Mouse (Mus musculus): ENCODE measurements around the gene Spon1. TPM values are rescaled to one million over a fixed set of nuclear protein-coding genes. Genes with fewer than 3 reads are reported as not detected.

Spon1 gene
- total and polyA plus RNA-seq, 2 experiments from 2014 or later, result 20.7 to 21.6 TPM

GRCm38 (mm10) chr7:113768174-113768935, 2.6 kb downstream of the Spon1 start:
- Histone ChIP-seq H3K4me1 (ENCODE audit: control insufficient read depth, insufficient read depth) (peaks cover 13% of the 10 kb centered on the region; the same call in 1 of the 2 replicates), H3K9me3 (replicated peaks; ENCODE audit: control insufficient read depth, low read length) (peaks cover 6% of the 10 kb centered on the region; the same call in 1 of the 2 replicates), H3K9ac (replicated peaks; ENCODE audit: low read depth, low read length) (no peak overlapping the region), H3K27me3 (ENCODE audit: control insufficient read depth, insufficient read depth, low read length) (no peaks in the 10 kb centered on the region), H3K27ac (ENCODE audit: low read depth) (no peak overlapping the region), H3K4me3 (ENCODE audit: low read depth, low read length) (peak overlapping the region; percentile 53; the same call in 1 of the 2 replicates), H3K36me3 (replicated peaks; ENCODE audit: control insufficient read depth, insufficient read depth, low read length) (no peaks in the 10 kb centered on the region), H3K4me2 (ENCODE audit: low read depth, low read length) (peak overlapping the region; percentile 77)
- WGBS, result 42% methylated on average over 6 of the region's 6 CpGs
- peak; percentile 43 for DNase-seq (ENCODE audit: low spot score)
- TF ChIP-seq EP300 (IDR thresholded peaks at IDR 0.05; ENCODE audit: low read depth) (peak; percentile 28; the same call in 1 of the 2 replicates), CTCF (IDR thresholded peaks at IDR 0.05; ENCODE audit: low read depth) (no peak)
- peak; percentile 39; the same call in 1 of the 2 replicates for ATAC-seq (ENCODE audit: insufficient read depth, low read depth)

GRCm38 (mm10) chr7:113769281-113769680, 3.5 kb downstream of the Spon1 start:
- no peak overlapping the region for H3K9ac ChIP-seq (replicated peaks; ENCODE audit: low read depth, low read length)

DNA sequence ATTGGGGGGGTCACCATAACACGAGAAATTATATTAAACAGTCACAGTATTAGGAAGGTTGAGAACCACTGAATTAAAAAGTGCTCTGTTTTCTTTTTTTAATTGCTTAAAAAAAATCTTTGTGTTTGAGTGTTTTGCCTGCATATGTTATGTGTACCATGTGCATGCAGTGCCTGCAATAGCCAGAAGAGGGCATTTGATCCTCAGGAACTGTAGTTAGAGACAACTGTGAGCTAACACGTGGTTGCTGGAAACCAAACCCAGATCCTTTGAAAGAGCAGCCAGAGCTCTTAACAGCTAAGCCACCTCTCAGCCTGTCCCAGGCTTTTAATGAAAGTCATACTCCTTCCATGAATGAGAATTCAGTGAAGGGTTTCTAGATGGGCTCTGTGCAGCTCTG, 6.3 kb downstream of the Spon1 start:
- TF ChIP-seq CTCF (IDR thresholded peaks at IDR 0.05; ENCODE audit: low read depth), result 0 out of 2 replicates have a peak, but pooled peaks have one; percentile 9
- TF ChIP-seq EP300 (IDR thresholded peaks at IDR 0.05; ENCODE audit: low read depth), result no peak
- H3K36me3 ChIP-seq (replicated peaks; ENCODE audit: control insufficient read depth, insufficient read depth, low read length), result no peaks in the 10 kb centered on the region
- DNase-seq (ENCODE audit: low spot score), result no peak
- no peak overlapping the region for H3K27ac ChIP-seq (ENCODE audit: low read depth)
- no peak overlapping the region for H3K9ac ChIP-seq (replicated peaks; ENCODE audit: low read depth, low read length)
- no peak for ATAC-seq (ENCODE audit: insufficient read depth, low read depth)
- no peaks in the 10 kb centered on the region for H3K27me3 ChIP-seq (ENCODE audit: control insufficient read depth, insufficient read depth, low read length)
- peaks cover 6% of the 10 kb centered on the region; the same call in 1 of the 2 replicates for H3K9me3 ChIP-seq (replicated peaks; ENCODE audit: control insufficient read depth, low read length)
- peaks cover 13% of the 10 kb centered on the region; the same call in 1 of the 2 replicates for H3K4me1 ChIP-seq (ENCODE audit: control insufficient read depth, insufficient read depth)
- H3K4me2 ChIP-seq (ENCODE audit: low read depth, low read length), result no peak overlapping the region
- H3K4me3 ChIP-seq (ENCODE audit: low read depth, low read length), result no peak overlapping the region
- 76% methylated on average over 2 of the region's 2 CpGs for WGBS

More at GRCm38 (mm10) chr7:113769281-113769680, 3.5 kb downstream of the Spon1 start:
- TF ChIP-seq EP300 (IDR thresholded peaks at IDR 0.05; ENCODE audit: low read depth) (no peak), CTCF (IDR thresholded peaks at IDR 0.05; ENCODE audit: low read depth) (no peak)
- no peak overlapping the region for H3K27ac ChIP-seq (ENCODE audit: low read depth)
- H3K4me2 ChIP-seq (ENCODE audit: low read depth, low read length), result no peak overlapping the region
- H3K27me3 ChIP-seq (ENCODE audit: control insufficient read depth, insufficient read depth, low read length), result no peaks in the 10 kb centered on the region
- no peaks in the 10 kb centered on the region for H3K36me3 ChIP-seq (replicated peaks; ENCODE audit: control insufficient read depth, insufficient read depth, low read length)
- 32% methylated on average over 6 of the region's 6 CpGs for WGBS
- no peak for DNase-seq (ENCODE audit: low spot score)
- ATAC-seq (ENCODE audit: insufficient read depth, low read depth), result no peak
- H3K4me1 ChIP-seq (ENCODE audit: control insufficient read depth, insufficient read depth), result peaks cover 13% of the 10 kb centered on the region; the same call in 1 of the 2 replicates
- peaks cover 6% of the 10 kb centered on the region; the same call in 1 of the 2 replicates for H3K9me3 ChIP-seq (replicated peaks; ENCODE audit: control insufficient read depth, low read length)
- H3K4me3 ChIP-seq (ENCODE audit: low read depth, low read length), result no peak overlapping the region

DNA sequence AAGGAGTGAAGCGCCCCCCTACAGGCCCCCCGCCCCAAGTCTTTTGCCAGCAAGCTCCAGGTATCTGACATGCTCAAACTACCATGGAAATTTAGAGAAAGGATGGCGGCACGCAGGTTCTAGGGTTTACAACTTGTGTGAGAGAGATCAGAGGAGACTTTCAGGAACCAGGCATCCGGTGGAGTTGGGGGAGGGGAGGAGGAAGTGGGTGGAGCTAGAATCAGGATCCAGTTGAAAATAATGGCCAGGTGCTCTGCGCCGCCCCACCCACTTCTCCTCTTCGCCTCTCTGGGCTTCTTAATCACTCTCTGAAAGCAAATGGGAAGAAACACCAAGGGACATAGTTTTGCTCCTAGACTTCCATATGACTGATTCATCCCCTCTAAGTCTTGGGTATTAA, 7.6 kb downstream of the Spon1 start:
- DNase-seq (ENCODE audit: low spot score) (no peak), ATAC-seq (ENCODE audit: insufficient read depth, low read depth) (no peak)
- Histone ChIP-seq H3K27me3 (ENCODE audit: control insufficient read depth, insufficient read depth, low read length) (no peaks in the 10 kb centered on the region), H3K4me2 (ENCODE audit: low read depth, low read length) (no peak overlapping the region), H3K9me3 (replicated peaks; ENCODE audit: control insufficient read depth, low read length) (peaks cover 6% of the 10 kb centered on the region; the same call in 1 of the 2 replicates), H3K4me3 (ENCODE audit: low read depth, low read length) (no peak overlapping the region), H3K4me1 (ENCODE audit: control insufficient read depth, insufficient read depth) (peaks cover 14% of the 10 kb centered on the region; the same call in 1 of the 2 replicates), H3K27ac (ENCODE audit: low read depth) (no peak overlapping the region), H3K36me3 (replicated peaks; ENCODE audit: control insufficient read depth, insufficient read depth, low read length) (no peaks in the 10 kb centered on the region), H3K9ac (replicated peaks; ENCODE audit: low read depth, low read length) (no peak overlapping the region)
- TF ChIP-seq CTCF (IDR thresholded peaks at IDR 0.05; ENCODE audit: low read depth) (no peak), EP300 (IDR thresholded peaks at IDR 0.05; ENCODE audit: low read depth) (no peak)
- 59% methylated on average over 8 of the region's 8 CpGs for WGBS

DNA sequence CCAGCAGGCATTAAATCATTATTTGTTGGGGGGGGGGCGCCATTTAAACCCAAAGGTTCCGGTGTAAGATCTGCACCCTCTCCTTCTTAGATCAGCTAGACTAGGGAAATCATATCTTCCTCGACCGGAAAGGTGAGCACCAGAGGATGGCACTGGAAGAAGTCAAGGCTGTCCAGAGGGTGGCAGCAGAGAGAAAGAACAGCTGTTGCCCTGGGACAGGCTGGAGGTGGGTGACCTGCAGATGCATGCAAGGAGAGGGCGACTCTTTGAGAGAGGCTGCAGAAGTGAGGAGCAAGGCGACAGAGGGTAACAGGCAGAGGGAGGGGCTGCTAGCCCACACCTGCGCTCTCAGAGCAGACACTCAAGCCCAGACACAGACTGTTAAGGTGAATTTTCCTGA, 8.2 kb downstream of the Spon1 start:
- H3K4me3 ChIP-seq (ENCODE audit: low read depth, low read length), result no peak overlapping the region
- ATAC-seq (ENCODE audit: insufficient read depth, low read depth), result peak; percentile 41; the same call in 1 of the 2 replicates
- no peaks in the 10 kb centered on the region for H3K36me3 ChIP-seq (replicated peaks; ENCODE audit: control insufficient read depth, insufficient read depth, low read length)
- H3K9ac ChIP-seq (replicated peaks; ENCODE audit: low read depth, low read length), result no peak overlapping the region
- H3K9me3 ChIP-seq (replicated peaks; ENCODE audit: control insufficient read depth, low read length), result peaks cover 6% of the 10 kb centered on the region; the same call in 1 of the 2 replicates
- H3K27me3 ChIP-seq (ENCODE audit: control insufficient read depth, insufficient read depth, low read length), result no peaks in the 10 kb centered on the region
- no peak overlapping the region for H3K27ac ChIP-seq (ENCODE audit: low read depth)
- peaks cover 10% of the 10 kb centered on the region; the same call in 1 of the 2 replicates for H3K4me1 ChIP-seq (ENCODE audit: control insufficient read depth, insufficient read depth)
- TF ChIP-seq CTCF (IDR thresholded peaks at IDR 0.05; ENCODE audit: low read depth), result peak; percentile 70
- no peak for TF ChIP-seq EP300 (IDR thresholded peaks at IDR 0.05; ENCODE audit: low read depth)
- H3K4me2 ChIP-seq (ENCODE audit: low read depth, low read length), result no peak overlapping the region
- WGBS, result 27% methylated on average over 7 of the region's 7 CpGs
- peak; percentile 45 for DNase-seq (ENCODE audit: low spot score)
